Mouse (Mus musculus) Muller cell, postnatal 12 days (primary cell): ENCODE results near the gene Pls1.
A peak's percentile ranks its signal among the peaks of the same experiment; 100 is the strongest.

ENCODE experiments used
- DNase-seq: peaks from one replicate; pipeline ENCODE4 v3.0.0-alpha.2; 2015; ENCODE audit errors: inconsistent ontology term

Gene Pls1

GRCm38 (mm10) chr9:95844825-95845460, at the start of gene Pls1:
Pls1 (minus strand) TSS chr9:95845311.
- peak; percentile 86 for DNase-seq

DNA sequence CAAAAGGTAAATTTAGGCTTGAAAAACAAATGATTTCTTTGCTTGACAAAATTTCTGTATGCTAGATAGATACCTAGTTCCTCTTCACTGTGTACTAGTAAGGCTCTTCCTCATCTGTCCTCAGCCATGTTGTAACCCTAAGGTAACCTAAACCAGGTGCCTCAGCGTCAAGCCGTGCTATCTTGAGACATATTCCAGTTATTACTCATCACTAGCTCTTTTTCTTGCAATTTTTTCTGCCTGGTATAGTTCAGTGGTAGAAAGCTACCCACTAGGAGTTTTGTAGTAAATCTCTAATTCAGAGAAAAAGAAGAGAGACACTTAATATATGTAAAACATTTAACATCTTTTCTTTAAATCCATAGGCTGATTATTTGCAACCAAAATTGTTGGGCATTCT, 37.6 kb upstream of the Pls1 start:
- no peak for DNase-seq

DNA sequence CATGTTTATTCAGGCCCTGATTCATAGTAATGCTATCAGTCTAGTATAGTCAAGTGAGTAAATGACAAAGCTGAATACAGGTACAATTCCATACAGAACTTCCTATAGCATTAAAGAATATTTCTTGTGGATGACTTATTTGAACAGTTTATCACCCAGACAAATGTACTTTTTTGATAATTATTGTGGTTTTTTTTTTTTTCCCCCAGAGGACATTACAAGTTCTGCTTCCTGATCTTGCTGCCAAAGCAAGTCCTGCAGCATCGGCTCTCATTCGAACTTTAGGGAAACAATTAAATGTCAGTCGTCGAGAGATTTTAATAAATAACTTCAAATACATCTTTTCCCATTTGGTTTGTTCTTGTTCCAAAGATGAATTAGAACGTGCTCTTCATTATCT, 33.1 kb upstream of the Pls1 start:
- no peak for DNase-seq

DNA sequence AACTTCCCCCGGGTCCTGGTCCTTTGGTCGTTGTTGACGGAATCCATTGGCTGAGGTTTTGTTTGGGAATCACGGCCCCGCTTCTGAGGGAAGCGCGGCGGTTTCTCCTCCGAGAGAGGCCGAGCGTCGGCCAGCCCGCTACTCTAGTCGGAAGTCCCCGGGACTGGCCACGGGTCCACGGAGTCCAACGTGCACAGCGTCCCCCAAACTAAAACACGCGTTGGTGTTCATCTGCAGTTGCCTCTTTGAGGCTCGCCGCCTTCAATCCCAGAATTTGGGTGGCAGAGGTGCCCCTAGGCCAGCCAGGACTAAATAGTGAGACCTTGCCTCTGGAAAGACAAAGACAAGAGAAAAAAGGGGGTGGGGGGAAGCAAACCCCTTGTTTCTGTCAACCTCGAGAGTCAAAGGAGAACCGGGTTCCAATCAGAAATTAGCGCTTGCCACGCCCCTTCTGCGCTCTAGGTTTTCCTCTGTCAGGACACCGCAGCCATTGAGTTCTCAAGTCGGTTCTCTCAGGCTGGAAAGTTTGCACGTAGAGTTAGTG, 13.0 kb upstream of the Pls1 start:
- DNase-seq, result peak; percentile 74

GRCm38 (mm10) chr9:95857414-95858026, 12.4 kb upstream of the Pls1 start, which contains the start of gene Atr:
Atr (plus strand) TSS chr9:95857597.
- peak; percentile 96 for DNase-seq

DNA sequence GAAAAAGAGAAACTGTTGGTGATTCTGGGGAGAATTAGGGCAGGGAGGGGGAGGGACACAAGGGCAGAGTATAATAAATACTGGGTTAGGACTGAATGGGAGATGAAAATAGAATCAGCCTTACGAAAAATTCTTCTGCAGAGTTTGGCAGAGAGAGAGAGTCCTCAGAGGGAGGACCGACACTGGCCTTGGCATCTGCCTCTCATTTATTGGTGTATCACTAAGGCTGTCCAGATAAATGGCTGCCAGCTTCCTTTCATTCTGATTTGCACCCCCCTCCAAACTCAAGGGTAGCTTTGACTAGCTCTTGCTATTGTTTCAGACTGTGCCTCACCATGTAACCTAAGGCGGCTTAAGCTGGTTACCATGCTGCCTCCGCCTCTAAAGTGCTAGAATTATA, 10.9 kb upstream of the Pls1 start:
- no peak for DNase-seq

GRCm38 (mm10) chr9:95854891-95855290, 9.8 kb upstream of the Pls1 start:
- DNase-seq, result no peak

DNA sequence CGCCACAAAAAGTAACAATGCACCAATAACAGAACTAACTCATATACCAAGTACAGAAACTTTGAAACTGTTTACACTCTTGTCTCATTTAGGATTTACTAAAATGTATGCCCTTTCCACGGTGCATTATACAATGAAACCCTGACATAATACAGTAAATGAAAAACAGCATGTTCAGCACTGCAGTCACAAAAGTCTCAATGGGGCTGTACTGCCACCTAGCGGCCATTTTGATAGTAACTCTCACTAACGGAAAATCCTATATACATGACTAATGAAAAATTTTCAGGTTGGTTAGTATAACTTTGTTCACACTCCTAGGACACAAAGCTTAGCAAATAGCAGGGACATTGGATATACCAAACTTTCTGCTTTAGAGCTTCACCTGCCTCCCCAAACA, 7.8 kb upstream of the Pls1 start:
- DNase-seq, result peak; percentile 65

DNA sequence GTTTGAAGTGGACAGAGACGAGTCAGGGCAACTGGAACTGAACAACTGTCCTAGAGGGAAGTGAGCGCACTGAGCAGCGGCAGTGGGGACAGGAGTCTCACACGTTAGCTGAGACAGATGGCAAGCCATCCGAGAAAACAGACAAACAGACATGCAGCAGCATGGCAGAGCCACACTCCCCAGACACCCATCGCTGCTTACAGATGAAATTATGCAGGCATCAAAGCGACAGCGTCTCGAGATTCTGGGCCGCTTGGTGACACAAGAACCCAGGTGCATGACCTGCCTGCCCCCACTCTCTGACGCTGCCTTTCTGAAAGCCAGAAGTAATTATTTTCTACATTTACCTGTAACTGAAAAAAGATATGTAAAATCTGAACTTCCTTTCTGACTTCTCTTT, 6.6 kb upstream of the Pls1 start:
- no peak for DNase-seq

DNA sequence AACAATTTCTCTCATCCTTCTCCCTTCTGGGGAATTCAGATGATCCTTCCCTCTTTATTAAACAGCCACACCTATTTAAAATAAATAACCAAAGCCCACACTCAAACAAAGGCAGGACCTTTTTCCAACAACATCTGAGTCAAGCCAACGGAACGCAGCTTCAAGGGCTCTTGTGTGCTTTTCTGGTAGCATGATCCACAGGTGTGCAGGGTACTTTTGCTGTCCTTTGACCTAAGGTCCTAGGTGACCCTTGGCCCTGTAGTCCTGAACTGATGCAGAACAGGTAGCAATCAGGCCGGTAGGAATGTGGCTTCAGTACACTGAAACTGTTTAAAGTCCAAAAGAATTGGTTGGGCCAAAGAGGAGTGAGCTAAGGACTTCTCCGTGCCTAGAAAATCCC, 600 bp upstream of the Pls1 start:
- DNase-seq, result no peak

DNA sequence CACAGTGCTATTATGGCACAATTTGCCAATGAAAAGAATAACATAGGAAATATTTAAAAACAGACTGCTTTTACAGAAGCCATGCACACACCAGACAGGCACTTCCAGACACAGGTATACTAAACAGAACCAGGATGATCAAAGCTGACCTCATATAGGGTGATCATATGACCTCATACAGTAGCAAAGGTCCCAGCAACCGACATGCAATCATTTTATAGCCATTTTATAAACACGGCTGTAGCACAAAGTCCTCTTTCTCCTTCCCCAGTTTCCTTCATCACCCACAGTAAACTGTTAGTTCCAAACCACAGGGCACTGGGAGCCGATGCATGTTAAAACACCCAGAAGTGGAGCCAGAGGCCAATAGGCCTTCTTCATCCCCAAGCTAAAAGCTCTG, 5.7 kb downstream of the Pls1 start:
- no peak for DNase-seq

- no peak for DNase-seq
These were observed 9.4 kb downstream of the Pls1 start for GRCm38 (mm10) chr9:95835741-95836140.

- DNase-seq, result no peak
These were observed 10.3 kb downstream of the Pls1 start for GRCm38 (mm10) chr9:95834799-95835198.

DNA sequence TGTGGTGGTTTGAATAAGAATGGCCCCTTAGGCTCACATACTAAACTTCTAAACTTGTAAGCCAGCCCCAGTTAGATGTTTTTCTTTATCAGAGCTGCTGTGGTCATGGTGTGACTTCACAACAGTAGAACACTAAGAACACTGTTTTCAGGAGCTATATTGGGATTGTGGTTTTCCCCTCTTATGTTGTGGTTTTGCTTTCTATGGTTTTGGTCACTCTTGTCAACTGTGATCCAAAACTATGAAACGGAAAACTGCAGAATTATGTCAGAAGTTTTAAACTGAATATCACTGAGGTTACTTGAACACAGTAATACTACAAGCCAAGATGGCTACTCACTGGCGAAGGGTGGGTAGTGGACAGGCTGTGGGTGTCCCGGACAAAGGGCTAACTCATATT, 12.4 kb downstream of the Pls1 start:
- no peak for DNase-seq

- no peak for DNase-seq
These were observed 17.5 kb downstream of the Pls1 start for GRCm38 (mm10) chr9:95827565-95827964.

DNA sequence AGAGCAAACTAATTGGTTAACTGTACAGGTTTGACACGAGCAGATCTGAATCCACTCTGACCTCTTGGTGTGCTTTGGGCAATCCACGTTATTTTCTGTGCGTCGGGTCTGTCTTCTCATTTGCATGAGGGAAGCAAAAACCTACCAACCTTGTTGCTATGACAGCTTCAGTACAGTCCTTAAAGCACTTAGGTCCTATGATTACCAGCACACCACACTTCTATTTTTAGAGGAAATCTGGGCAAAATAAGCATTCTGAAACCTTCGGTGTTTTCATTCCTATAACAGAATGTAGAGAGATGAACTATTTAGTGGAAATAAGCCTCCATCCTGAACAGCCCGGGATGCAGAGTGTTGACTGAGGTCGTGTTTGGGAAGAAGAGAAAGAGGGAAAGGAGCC, 22.6 kb downstream of the Pls1 start:
- DNase-seq, result no peak

DNA sequence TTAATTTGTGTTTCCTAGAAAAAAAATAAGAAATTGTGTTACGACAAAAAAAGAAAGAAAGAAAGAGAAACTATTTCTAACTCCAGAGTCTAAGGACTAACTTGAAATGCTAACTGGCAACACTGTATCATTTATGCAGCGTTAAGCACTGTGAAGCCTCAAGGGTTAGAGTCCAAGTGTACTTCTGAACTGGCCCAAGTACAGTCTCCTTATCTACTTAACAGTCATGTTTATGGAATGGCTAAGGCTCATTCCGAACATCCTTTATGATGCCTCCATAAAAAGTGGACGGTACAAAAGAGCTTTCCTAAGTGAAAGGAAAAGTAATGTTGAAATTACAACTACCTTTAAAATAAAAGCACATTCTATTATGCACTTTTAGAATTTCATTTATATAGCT, 29.4 kb downstream of the Pls1 start:
- no peak for DNase-seq

- DNase-seq, result no peak
These were observed 30.0 kb downstream of the Pls1 start for GRCm38 (mm10) chr9:95815015-95815673.

GRCm38 (mm10) chr9:95813721-95814531, 31.2 kb downstream of the Pls1 start:
- peak; percentile 92 for DNase-seq

DNA sequence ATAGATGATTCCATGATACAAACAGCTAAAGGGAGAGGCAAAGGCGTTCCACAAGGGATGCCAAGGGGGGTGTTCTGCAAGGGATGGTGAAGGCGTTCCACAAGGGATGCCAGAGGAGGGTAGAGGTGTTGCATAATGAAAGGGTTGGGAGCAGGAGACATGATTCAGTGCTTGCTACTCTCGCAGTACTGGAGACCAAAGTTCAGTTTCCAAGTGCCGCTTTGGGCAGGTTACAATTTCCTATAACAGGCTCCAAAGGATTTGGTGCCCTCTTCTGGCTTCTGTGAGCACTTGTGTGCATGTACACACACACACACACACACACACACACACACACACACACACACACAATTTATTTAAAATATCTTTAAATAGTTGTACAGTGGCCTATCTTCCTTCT, 33.3 kb downstream of the Pls1 start:
- no peak for DNase-seq

DNA sequence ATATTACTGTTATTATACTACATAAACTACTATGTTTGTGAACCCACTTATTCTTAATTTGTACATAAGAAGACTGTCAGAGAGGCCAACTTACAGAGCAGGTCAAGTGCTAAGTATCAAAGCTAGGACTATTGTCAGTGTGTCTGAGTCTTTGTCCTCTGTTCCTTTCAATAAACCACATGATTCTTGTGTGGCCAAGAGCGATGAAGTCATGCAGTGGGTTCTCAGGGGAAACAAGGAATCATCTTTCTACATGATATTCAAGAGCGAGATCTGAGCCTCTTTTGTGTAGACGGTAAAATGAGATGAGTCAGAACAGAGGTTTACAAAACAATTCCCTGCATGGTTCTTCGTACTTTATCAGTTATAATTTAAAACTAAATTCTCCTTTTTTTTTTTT, 35.5 kb downstream of the Pls1 start:
- DNase-seq, result peak; percentile 79

DNA sequence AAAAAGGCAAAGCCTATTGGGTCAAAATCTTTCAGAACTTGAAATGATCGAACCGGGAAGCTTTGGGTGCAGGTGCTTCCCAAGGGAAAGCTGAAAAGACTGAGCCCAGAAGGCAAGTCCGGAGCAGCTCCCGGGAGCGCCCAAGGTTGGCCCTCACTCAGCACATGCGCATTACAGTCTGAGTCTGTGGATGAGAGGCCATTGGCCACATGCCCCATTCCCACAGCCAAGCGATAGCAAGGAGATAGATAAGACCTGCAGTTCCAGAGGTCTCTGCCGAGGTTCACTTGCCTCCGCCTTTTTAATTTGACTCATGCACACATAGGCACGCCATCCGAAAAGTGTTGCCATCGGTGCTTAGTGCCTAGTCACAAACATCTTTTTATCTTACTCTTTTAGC, 39.7 kb downstream of the Pls1 start:
- DNase-seq, result no peak
